Mouse (Mus musculus) heart, postnatal 10 days (tissue): ENCODE data around the gene Tbc1d14. TPM values are rescaled to one million over a fixed set of nuclear protein-coding genes. Genes with fewer than 3 reads are reported as not detected.

Experiments used
- DNase-seq, 2 experiments: peaks; one replicate each; pipeline ENCODE4 v3.0.0; 2021
- intact Hi-C: fragments of 180-260 bp; cut with DNase I; formaldehyde crosslinking; loops from one replicate; pipeline ENCODE4 v1.15.1; 2025
- total RNA-seq, 2 experiments: library from RNA; stranded (reverse); gene quantifications; 2 replicates each; pipeline ENCODE4 v1.2.3; 2021

Tbc1d14 gene
- total RNA-seq, 2 experiments from 2014 or later: 19.4 to 22.8 TPM

DNA sequence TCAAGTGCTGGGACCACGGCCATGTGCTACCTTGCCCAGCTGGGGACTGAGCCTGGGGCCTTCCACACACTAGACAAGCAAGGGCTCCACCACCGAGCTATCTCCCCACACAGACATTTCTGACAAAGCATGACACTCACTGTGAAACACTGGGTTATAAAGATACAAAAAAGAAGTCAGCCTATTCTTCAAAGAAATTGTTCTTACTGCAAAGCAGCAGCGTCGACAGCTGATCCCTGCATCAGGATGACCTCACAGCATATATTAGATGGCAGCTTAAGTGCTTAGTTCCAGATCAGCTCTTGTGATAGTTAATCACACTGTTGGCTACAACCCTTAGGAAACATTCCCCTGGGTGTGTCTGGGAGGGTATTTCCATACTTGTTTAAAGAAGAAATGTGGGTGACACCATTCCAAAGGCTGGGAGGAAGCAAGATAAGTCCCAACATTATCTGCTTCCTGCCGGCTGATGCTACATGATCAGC is 69.8 kb downstream of the Tbc1d14 start:
- no peak for DNase-seq
- intact Hi-C loops: no loop called here

DNA sequence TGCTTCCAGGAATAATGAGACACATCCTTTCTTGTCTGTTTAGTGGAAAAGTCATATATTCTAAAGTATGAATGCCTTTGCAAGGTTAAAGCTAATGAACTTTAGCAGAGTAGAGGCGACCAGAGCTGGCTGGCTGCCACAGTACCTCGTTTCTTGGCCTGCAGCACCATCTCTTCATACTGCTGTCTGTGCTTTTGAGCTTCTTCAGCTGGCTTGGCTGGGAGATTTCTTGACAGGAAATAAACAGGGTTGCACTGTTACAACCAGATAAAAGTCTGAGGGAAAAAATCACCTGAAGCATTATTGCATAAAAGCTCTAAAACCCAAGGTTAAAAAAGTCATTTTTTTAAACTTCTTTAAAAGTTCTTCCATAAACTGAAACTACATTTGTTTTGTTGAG is 70.3 kb downstream of the Tbc1d14 start:
- DNase-seq: peak; percentile 37
- intact Hi-C loops: no loop called here

DNA sequence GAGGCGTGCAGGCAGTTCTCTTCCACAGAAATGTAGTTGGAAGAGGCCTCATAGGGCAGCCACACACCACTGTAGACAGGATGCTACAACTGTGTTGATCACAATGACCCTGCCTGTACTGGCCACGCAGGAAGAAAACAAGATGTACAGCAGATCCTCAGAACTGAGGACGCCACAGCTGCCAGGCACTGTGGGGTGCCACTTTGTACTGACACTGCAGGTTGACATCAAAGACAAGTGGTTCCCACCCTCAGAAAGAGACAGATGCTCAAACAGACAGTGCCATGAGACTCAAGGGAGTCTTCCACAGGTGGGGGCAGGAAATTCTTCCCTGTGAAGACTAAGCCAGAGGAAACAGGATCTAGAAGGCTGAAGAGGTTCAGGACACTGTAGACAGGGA is 73.3 kb downstream of the Tbc1d14 start:
- DNase-seq: no peak

DNA sequence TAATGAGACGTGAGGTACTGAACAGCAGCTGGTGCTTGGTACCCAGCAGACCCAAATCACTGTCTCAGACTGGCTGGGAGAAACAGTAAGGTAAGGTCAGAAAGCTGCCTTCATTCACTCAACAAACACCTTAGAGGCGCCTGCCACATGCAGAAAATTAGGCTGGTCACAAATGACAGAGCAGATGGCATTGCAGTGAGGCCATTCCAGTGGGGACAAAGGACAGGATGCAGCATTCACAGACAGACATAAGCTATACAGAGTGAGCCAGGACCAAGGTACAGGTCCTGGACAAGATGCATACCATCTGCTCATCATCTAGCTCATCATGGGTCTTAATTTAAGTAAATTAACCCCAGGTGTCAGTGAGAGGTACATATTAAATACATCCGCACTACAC is 75.5 kb downstream of the Tbc1d14 start:
- intact Hi-C loops: no loop called here
- DNase-seq: no peak

More for the DNA sequence above, 73.3 kb downstream of the Tbc1d14 start:
- intact Hi-C loops: no loop called here

DNA sequence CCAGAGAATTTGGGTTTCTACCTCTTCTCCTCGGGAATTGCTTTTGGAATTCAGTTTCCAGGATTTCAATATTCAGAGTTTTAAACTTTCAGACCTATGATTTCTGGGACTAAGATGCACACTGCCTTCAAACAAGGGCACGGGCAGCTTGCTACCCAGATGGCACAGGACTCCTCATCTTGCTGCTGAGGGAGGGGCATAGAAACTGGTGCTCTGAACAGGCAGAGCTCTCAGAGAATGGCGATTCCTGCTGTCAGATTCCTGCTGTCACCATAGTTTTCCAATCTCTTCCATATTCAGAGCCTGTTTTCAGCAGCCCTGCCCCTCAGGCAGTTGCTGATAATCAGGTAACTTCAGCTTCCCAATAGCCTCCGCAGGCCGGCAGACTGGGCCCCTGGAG is 77.5 kb downstream of the Tbc1d14 start:
- DNase-seq: no peak
- intact Hi-C loops: no loop called here

DNA sequence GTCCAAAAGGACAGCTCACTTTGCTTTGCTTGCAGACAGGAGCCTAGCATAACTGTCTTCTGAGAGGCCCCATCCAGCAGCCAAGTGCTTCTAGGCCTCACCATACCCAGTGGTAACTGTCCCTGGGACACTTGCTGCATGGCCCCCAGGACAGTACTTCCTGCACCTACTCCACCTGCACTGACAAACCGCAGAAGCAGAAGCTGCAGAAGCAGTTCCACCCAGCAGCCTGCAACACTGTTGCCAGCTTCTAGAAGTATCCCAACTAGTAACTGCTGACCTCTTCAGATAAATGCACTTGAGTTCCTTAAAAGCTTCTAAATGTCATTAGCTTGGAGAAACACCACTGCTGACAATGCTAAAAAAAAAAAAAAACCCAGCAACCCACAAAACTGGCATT is 78.0 kb downstream of the Tbc1d14 start:
- intact Hi-C loops: no loop called here
- DNase-seq: peak in 1 of 2 experiments; percentile 8

DNA sequence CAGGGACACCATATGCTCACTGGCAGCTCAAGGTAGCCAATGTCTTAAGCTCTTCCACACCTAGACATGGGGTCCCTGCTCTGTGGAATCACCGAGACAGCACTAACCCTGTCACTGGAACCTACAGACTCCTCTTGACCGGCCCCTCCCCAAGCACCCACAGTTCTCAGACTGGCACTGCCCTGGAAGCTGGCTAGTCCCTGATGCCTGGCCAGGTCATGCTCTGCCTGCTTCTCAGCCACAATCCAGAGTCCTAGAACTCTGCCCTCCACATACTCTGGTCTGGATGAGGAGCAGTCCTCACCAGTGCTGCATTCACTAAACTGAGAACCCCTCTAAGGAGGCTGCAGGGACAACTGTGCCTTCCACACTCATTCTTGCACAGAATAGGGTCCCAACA is 82.1 kb downstream of the Tbc1d14 start:
- DNase-seq: no peak
- intact Hi-C loops: no loop called here

DNA sequence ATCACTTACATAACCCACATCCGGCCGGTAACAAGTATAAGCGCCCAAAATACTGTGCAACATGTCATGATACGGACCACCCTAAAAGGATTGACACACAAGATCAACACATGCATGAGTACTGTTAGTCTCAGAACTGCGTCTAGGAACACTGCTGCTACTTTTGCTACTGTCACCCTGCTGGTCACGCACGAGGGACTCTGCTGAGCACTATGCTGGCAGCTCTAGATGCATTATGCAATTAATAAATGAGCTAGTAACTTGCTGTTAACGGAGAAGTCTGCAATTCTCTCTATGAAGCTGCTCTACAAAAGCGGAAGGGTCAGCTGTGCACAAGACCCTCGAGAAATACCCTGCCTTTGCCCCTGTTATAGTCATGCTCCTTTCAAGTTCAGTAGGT is 84.7 kb downstream of the Tbc1d14 start:
- intact Hi-C loops: no loop called here
- no peak for DNase-seq

DNA sequence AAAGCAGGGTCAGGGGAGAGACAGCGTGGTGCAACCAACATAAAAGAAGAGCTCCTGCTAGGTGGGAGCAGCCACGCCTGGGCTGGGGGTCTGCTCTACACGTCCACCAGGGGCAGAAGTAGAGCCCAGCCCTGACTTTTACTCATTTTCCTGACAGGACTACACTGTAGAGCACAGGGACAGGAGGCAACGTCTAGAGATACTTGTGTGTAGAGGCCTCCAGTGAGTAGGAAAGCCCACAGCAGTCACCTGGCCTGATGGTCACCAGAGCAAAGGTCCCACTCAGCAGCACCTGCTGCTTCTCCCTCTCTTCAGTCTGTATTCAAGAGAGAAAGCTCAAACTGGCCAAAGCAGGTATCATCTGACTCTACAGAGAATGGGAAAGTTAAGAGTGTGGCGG is 87.4 kb downstream of the Tbc1d14 start:
- intact Hi-C loops: no loop called here
- DNase-seq: no peak

DNA sequence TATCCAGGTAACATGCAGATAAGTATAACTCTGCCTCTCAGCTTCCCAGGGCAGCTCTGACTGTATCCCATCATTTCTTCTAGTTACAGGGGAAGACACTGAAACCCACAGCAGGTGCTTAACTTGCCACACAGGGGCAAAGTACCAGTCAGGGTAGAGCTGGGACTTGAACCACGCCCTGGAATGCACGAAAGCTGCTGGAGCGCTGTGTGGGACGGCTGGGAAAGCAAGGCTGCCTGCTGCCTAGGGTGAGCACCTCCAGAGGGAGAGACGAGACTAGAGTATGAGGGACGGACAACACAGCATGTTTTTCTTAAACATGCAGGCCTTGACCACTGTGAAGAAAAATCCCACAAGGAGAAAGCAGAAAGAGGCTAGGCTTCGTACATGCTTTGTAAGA is 87.8 kb downstream of the Tbc1d14 start:
- DNase-seq: no peak

DNA sequence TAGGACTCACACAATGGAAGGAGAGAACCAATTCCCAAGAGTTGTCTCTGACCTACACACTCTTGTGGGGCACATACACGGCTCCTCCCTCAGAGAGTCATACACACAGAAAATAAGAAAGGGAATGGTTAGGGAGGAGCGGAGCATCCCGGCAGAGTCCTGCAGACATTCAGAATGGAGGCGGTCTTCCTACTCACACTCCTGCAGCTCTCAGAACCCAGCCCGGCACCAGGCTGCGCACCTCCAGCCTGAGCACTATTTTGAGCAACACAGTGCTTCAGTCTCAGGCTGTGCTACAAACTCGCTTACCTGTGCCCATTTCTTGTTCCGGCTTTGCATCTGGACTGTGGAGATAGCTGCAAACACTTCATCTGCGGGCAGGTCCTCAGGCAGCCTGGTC is 98.4 kb downstream of the Tbc1d14 start:
- intact Hi-C loops: no loop called here
- no peak for DNase-seq

More for the DNA sequence above, 87.8 kb downstream of the Tbc1d14 start:
- intact Hi-C loops: no loop called here

DNA sequence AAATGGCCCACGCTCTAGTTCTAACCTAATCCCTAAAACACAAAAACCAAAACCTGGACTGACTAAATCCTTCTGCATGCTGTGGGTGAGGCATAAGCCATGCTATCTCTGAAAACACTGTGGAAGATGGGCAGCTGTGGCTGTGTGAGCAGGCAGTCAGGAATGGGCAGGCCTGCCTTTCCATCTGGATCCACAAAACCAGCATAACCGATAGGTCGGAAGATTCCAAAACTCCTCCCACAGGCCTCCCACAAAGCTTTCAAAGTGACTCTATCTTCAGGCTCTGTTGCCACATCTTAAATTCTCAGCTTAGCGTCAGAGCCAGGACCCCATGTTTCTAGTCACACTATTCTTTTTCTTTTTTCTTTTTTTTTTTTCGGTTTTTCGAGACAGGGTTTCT is 99.2 kb downstream of the Tbc1d14 start:
- intact Hi-C loops: no loop called here
- no peak for DNase-seq

DNA sequence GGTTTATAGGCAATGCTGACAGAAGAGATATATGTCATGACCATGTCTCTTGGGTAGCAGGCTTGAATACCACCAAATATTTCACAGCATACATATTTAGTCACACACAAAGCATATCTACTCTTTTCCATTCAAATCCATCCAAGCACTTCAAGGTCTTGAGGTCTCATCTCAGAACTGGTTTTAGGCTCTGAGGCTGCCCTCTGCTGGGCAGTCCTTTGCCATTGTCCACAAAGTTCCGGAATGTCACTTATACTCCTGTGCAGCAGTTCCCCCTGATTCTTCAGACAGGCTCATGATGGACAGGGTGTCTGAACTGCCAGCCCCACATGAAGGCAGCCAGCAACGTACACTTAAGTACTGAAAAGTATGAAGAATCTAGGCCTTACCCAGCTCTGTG is 103.9 kb downstream of the Tbc1d14 start:
- intact Hi-C loops: loop anchor here (1.0 kb wide), 1 partner anchor 25 kb away; the partner anchor contains the start of gene Grpel1
- DNase-seq: peak; percentile 39 to 60

DNA sequence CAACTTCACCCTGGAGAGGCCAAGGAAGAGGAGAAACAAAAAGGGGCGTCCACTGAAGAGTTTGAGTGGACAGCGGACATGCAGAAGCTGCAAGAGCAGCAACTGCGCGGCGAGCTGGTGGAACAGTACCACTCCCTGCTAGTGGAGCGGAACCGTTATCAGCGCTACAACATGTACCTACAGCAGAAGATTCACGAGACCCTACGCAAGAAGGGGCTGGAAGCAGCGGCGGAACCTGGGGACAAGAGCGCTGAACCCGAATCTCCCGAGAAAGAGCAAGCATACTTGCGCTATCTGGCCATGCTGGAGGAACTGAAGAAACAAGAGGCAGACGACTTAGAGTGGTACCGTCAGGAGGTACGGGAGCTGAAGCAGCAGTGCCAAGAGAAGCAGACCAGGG is 107.8 kb downstream of the Tbc1d14 start:
- no peak for DNase-seq
- intact Hi-C loops: no loop called here

DNA sequence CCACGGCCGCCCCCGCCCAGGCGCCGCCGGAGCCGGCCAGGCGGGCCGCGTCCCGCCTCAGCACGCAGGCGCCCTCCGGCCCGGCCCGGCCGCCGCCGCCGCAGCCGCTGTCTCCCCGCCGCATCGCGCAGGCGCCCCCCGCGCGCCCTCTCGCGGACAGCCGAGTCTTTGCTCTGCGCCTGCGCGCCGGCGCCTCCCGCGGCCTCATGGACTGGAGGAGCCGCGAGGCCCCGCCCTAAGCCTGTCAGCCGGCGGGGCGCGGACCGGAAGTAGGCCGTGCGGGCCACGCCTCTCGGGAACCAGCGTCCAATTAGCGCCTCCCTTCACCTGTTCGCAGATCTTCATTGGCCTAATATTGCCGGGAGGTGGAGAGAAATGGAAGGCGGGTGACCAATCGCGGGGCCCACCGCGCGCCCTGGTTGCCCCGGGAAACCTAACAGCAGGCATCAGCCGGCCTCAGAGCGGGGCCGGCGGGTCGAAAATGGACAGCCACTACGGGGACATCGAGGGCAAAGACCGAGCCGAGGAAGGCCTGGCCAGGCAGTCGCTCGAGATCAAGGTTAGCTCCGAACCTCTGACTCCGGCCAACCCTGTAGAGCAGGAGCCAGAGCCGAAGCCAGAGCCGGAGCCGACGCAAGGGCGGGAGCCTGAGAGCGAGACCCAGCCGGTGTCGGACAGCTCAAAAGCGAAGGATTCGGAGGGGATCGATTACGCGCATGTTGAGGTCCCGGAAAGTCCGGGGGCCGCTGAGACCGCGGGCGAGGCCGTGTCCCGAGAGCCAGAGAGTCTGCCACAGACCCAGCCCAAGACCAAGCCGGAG is 108.7 kb downstream of the Tbc1d14 start, which contains the start of the genes Tada2b and Ccdc96:
Tada2b (minus strand) TSS at position 115 of the 820 bp plus-strand sequence.
Ccdc96 (plus strand) TSS at position 418 of the 820 bp plus-strand sequence.
- intact Hi-C loops: loop anchor here (5.0 kb wide), 1 partner anchor 98 kb away; no protein-coding TSS in a partner anchor
- peak; percentile 98 for DNase-seq

DNA sequence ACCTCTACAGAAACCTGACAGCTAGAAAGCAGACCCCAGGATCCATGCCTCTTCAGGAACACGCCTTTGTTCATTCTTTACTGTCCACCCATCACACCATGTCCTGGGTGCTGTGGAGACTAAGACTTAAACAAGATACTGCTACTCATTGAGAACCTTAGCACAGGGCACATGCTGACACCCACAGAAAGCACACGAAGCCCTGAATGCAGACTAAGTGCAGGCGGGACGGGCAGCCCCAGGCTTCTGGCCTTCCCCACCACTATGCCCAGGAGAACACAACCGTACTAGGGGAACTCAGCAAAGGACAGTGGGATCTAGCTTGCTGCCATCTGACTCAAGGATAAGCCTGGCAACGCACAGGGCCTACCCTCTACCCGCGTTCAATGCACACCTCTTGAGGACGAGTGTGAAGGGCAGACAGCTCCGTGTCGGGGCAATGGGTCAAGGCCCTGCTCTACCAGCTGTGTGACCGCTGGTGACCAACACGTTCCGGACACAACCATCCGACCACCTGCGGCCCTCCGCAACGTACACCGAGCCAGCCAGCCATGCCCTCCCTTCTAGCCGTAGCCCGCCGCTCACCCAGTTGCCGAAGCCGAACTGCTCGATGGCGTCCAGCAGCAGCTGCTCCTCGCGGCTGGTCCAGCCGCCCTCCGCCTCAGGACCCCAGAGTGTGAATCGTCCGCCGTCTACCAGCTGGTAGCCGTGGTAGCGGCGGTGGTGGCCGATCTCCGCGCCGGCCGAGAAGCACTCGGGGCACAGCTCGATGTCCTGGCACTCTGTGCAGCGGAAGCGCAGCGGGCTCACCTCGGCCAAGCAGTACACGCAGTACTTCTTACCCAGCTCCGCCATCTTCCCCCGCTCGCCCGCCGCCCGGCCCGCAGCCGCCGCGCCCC is 109.6 kb downstream of the Tbc1d14 start:
- DNase-seq: peak; percentile 58 to 63
- intact Hi-C loops: loop anchor here (5.0 kb wide), 1 partner anchor 99 kb away; no protein-coding TSS in a partner anchor

DNA sequence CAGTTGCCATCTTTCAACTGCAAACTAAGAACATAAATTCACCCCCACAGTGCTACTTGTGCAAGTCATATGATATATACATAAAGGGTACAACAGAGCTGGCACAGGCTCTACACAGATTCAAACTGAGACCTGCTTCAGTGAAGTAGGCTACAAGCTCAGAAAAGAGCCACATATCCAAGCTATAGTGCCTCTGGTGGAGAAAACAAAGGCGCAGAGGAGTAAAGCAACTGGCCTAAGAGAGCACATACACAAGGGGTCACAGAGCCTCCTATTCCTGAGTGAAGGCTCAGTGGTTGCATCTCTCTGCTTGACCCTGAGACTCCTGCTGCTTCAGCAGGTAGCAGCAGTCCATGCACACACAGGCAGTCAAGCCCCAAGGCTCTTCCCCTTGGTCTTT is 112.0 kb downstream of the Tbc1d14 start:
- intact Hi-C loops: loop anchor here (5.0 kb wide), 1 partner anchor 101 kb away; no protein-coding TSS in a partner anchor
- DNase-seq: no peak

DNA sequence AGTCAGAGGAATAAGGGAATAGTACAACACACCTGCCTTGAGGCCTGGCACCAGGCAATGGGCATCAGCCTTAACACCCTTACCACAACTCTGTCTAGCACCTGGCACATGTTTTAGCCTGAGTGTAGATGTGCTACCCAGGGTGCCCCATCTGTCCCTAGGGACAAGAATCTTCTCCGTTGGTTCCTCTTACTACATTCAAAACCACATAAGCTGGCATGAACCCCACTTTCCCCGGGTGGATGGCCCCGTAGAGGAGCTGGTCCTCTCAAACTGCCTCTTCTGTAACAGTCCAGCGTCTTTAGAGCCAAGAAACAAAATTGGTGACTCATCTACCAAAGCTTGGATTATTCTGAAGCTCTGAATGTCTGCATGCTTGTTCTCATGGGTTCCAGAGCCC is 112.7 kb downstream of the Tbc1d14 start:
- no peak for DNase-seq
- intact Hi-C loops: loop anchor here (5.0 kb wide), 1 partner anchor 102 kb away; no protein-coding TSS in a partner anchor

DNA sequence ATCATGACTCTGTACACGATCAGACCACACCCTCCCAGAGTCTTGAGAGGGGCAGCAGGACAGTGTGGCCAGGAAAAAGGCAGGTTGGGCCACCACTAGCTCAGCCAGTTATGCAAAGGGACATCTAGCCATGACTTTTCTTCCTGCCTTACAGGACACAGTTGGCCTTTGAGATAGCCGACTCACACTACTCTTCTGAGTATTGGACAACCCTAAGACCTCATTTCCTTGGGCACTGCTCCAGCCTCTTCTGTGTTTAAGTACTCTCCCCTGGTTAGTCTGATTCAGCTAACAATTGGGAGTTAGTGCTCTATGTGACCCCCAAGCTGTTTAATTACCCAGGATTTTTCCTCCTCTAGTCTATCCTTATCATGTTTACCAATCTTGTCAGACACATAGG is 113.3 kb downstream of the Tbc1d14 start:
- intact Hi-C loops: loop anchor here (5.0 kb wide), 1 partner anchor 103 kb away; no protein-coding TSS in a partner anchor

DNA sequence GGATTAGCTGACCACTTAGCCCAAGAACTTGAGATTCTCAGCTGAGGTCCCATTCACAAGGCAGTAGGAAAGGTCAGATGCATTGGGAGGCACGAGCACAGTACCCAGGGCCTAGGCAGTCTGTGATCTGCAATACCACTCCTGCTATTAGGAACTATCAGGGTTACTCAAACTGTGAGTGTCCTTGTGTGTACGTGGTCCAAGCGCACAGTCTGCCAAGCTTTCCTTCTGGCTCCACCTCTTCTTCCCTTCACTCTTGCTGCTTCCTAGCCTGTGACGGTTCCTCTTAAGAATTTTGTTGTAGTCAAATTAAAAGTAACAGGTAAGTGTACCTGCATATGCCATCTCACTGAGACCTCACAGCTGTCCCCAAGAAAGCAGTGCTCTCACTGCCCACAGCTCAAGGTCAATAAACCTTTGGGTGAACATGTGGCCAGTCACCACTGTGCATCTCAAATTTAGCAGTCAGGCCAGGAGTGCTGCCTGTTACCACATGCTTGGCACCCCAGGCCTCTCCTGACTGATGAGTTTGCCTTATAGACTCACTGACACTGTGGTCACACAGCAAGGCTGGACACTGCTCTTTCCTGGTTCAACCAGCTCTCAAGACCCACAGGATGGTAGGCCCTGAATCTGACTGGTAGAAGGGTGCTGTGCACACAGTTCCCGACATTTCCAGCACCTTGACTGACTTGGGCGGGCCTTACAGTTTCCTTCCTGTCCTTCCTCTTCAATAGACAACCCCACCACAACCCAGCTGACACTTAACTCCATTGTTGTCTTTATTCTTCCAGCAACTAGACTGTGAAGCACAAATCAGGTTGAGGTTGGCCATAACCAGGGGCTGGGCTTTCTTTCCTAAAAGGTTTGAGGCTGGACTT is 114.3 kb downstream of the Tbc1d14 start:
- intact Hi-C loops: no loop called here
- peak in 1 of 2 experiments; percentile 48 for DNase-seq

More for the DNA sequence above, 113.3 kb downstream of the Tbc1d14 start:
- DNase-seq: no peak
